Mouse (Mus musculus) MEL (cell line): ENCODE results near the gene Spata2. TPM values are rescaled to one million over a fixed set of nuclear protein-coding genes. Genes with fewer than 3 reads are reported as not detected.

Source experiments
- DNase-seq: peaks from one replicate; pipeline ENCODE4 v3.0.0; 2011; ENCODE audit warnings: low read depth, low spot score
- H3K27ac ChIP-seq: 2 replicates; pipeline ENCODE4 v1.5.1; 2012; ENCODE audit warnings: low read depth, mild to moderate bottlenecking, control low read depth, low read length, moderate library complexity; ENCODE audit not compliant: control insufficient read depth
- H3K27me3 ChIP-seq, 2 experiments: fragments of 150-350 bp in 1 of 2; sonication (generic) in 1 of 2; 2 replicates each; pipeline ENCODE4 v1.6.1; 2012; ENCODE audit warnings: low read length in 2 of 2, mild to moderate bottlenecking in 2 of 2, improper control_type of control experiment in 1 of 2, moderate library complexity in 1 of 2; ENCODE audit not compliant: insufficient read depth in 2 of 2, control insufficient read depth in 1 of 2
- H3K36me3 ChIP-seq, 2 experiments: 2 replicates each; pipeline ENCODE4 v1.6.1; 2012 to 2014; ENCODE audit warnings: low read length in 2 of 2, improper control_type of control experiment in 1 of 2, inconsistent platforms in 1 of 2, mild to moderate bottlenecking in 1 of 2; ENCODE audit not compliant: insufficient read depth in 2 of 2, control insufficient read depth in 1 of 2
- H3K4me1 ChIP-seq, 2 experiments: fragments of 150-350 bp in 1 of 2; sonication (generic) in 1 of 2; 2 replicates each; pipeline ENCODE4 v1.6.1; 2012; ENCODE audit warnings: low read length in 2 of 2, improper control_type of control experiment in 1 of 2, mild to moderate bottlenecking in 1 of 2; ENCODE audit not compliant: insufficient read depth in 2 of 2, control insufficient read depth in 1 of 2
- H3K4me3 ChIP-seq, 2 experiments: fragments of 150-350 bp in 1 of 2; sonication (generic) in 1 of 2; 2 replicates each; pipeline ENCODE4 v1.5.1; 2012; ENCODE audit warnings: low read depth in 2 of 2, low read length in 2 of 2, mild to moderate bottlenecking in 2 of 2, moderate library complexity in 2 of 2, control low read depth in 1 of 2, improper control_type of control experiment in 1 of 2; ENCODE audit not compliant: control insufficient read depth in 1 of 2, insufficient read depth in 1 of 2
- H3K79me2 ChIP-seq: 2 replicates; pipeline ENCODE4 v1.6.1; 2012; ENCODE audit warnings: mild to moderate bottlenecking, low read length, moderate library complexity; ENCODE audit not compliant: control insufficient read depth, poor library complexity, insufficient read depth
- H3K9ac ChIP-seq: 2 replicates; pipeline ENCODE4 v1.6.1; 2012; ENCODE audit warnings: low read depth, mild to moderate bottlenecking, control low read depth, low read length, moderate library complexity; ENCODE audit not compliant: control insufficient read depth, poor library complexity, severe bottlenecking
- H3K9me3 ChIP-seq: fragments of 150-350 bp; sonication (generic); replicated peaks from 2 replicates; pipeline ENCODE4 v1.6.1; 2012; ENCODE audit warnings: mild to moderate bottlenecking, low read length, improper control_type of control experiment, moderate library complexity; ENCODE audit not compliant: insufficient read depth
- BHLHE40 ChIP-seq: IDR thresholded peaks from 2 replicates; pipeline ENCODE4 v1.6.1; 2012; ENCODE audit warnings: low read depth, mild to moderate bottlenecking, inconsistent platforms, low read length, improper control_type of control experiment, borderline replicate concordance
- CHD1 ChIP-seq: IDR thresholded peaks from 2 replicates; pipeline ENCODE4 v1.6.1; 2012; ENCODE audit warnings: low read depth, mild to moderate bottlenecking, inconsistent platforms, low read length, improper control_type of control experiment
- CHD2 ChIP-seq: IDR thresholded peaks from 2 replicates; pipeline ENCODE4 v1.6.1; 2011; ENCODE audit warnings: low read length, improper control_type of control experiment
- CTCF ChIP-seq, 3 experiments: IDR thresholded peaks in 2 of 3; conservative IDR thresholded peaks in 1 of 3; 2 replicates each; pipeline ENCODE4 v1.5.1; 2011 to 2012; ENCODE audit warnings: low read length in 3 of 3, low read depth in 2 of 3, mild to moderate bottlenecking in 2 of 3, improper control_type of control experiment in 1 of 3, inconsistent platforms in 1 of 3, mixed read lengths in 1 of 3, moderate library complexity in 1 of 3; ENCODE audit not compliant: control insufficient read depth in 1 of 3, insufficient read depth in 1 of 3, poor library complexity in 1 of 3, severe bottlenecking in 1 of 3
- EP300 ChIP-seq, 2 experiments: IDR thresholded peaks; 2 replicates each; pipeline ENCODE4 v1.6.1; 2011; ENCODE audit warnings: improper control_type of control experiment in 2 of 2, low read length in 2 of 2, low read depth in 1 of 2, mild to moderate bottlenecking in 1 of 2
- ETS1 ChIP-seq: IDR thresholded peaks from 2 replicates; pipeline ENCODE4 v1.6.1; 2012; ENCODE audit warnings: low read depth, mild to moderate bottlenecking, inconsistent platforms, low read length, improper control_type of control experiment, moderate library complexity
- GABPA ChIP-seq: IDR thresholded peaks from 2 replicates; pipeline ENCODE4 v1.6.1; 2012; ENCODE audit warnings: low read depth, mild to moderate bottlenecking, inconsistent platforms, low read length, improper control_type of control experiment, moderate library complexity
- HCFC1 ChIP-seq: IDR thresholded peaks from 2 replicates; pipeline ENCODE4 v1.6.1; 2012; ENCODE audit warnings: low read depth, mild to moderate bottlenecking, inconsistent platforms, low read length, improper control_type of control experiment, moderate library complexity
- MAZ ChIP-seq: IDR thresholded peaks from 2 replicates; pipeline ENCODE4 v1.6.1; 2012; ENCODE audit warnings: low read depth, mild to moderate bottlenecking, inconsistent platforms, low read length, improper control_type of control experiment
- MXI1 ChIP-seq: IDR thresholded peaks from 2 replicates; pipeline ENCODE4 v1.6.1; 2011; ENCODE audit warnings: mild to moderate bottlenecking, low read depth, low read length, improper control_type of control experiment
- NELFE ChIP-seq: IDR thresholded peaks from 2 replicates; pipeline ENCODE4 v1.6.1; 2011; ENCODE audit warnings: low read depth, low read length, improper control_type of control experiment
- POLR2AphosphoS5 ChIP-seq: IDR thresholded peaks from 2 replicates; pipeline ENCODE4 v1.6.1; 2012; ENCODE audit warnings: low read depth, borderline replicate concordance, mild to moderate bottlenecking, inconsistent platforms, low read length, moderate library complexity, mixed read lengths
- RAD21 ChIP-seq: IDR thresholded peaks from 2 replicates; pipeline ENCODE4 v1.6.1; 2011; ENCODE audit warnings: mild to moderate bottlenecking, low read depth, low read length, improper control_type of control experiment
- TAL1 ChIP-seq: IDR thresholded peaks from 2 replicates; pipeline ENCODE4 v1.6.1; 2012; ENCODE audit warnings: mild to moderate bottlenecking, inconsistent platforms, low read length, moderate library complexity, mixed read lengths
- ZMIZ1 ChIP-seq: IDR thresholded peaks from 2 replicates; pipeline ENCODE4 v1.6.1; 2012; ENCODE audit warnings: low read depth, mild to moderate bottlenecking, inconsistent platforms, low read length, improper control_type of control experiment, moderate library complexity
- polyA plus RNA-seq, 2 experiments: library from polyadenylated mRNA; stranded (reverse) in 1 of 2; unstranded in 1 of 2; fragments of >175 nt in 1 of 2; fragments of >200 nt in 1 of 2; gene quantifications; 2 replicates each; pipeline versions ENCODE4 v1.2.1 to v1.2.4; 2012; ENCODE audit warnings: low replicate concordance in 2 of 2, low read depth in 1 of 2; ENCODE audit not compliant: insufficient read length in 2 of 2, insufficient read depth in 1 of 2, missing spikeins in 1 of 2
- total RNA-seq: library from RNA; depleted of rRNA; stranded (reverse); fragments of 300-350 nt; gene quantifications from 2 replicates; pipeline ENCODE4 v1.2.3, GENCODE M21; 2012

Spata2 gene
- total and polyA plus RNA-seq, 3 experiments = 9.4 to 33.5 TPM; not detected in 1

DNA sequence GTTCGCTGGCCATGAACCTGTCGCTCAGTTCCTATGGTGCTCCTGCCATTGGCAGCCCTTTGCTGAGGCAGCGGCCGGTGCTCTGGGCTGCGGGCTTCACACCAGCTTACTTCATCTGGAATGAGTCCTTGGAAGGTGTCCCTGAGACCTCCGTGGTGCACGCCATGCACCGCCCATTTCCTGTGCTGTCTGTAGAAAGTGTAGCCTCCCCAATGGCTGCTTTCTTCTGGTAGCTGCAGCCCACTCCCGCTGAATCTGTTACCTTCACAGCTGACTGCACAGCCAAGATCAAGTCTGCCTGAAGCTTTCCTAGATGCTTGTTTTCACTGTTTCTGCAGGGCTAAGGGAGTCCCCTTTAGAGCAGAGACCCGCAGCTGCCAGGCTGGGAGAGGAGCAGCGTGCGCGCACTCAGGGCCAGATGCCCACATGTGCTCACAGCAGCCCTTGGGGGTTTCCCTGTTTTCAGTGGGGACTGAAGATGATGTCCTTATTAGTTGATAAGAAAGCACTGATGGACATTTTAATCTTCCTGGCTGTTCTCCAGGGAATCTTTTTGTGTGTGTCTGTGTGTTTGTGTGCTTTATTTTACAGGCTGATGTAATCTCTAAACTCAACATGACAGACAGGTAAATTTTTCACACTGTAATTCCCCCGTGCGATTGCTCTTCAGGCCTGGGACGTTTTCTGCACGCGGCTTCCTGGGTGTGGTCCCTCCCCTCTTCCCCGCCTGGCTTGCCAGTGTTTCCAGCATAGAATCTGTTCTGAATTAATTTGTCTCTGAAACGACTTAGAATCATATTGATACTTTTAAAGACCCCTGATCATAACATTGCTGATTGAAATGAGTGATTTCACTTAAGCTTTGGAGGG lies 46.5 kb downstream of the Spata2 start:
- no peak overlapping the region for H3K27ac ChIP-seq
- H3K79me2 ChIP-seq = no peaks in the 10 kb centered on the region
- TF ChIP-seq HCFC1 (no peak), CHD2 (no peak), POLR2AphosphoS5 (no peak), RAD21 (no peak)
- no peaks in the 10 kb centered on the region for H3K27me3 ChIP-seq
- no peaks in the 10 kb centered on the region for H3K9me3 ChIP-seq
- H3K4me3 ChIP-seq = no peak overlapping the region
- no peaks in the 10 kb centered on the region for H3K4me1 ChIP-seq
- DNase-seq = no peak
- H3K9ac ChIP-seq = no peak overlapping the region
- H3K36me3 ChIP-seq = peaks cover 0 to 15% of the 10 kb centered on the region in 2 experiments; a peak in 2 of 4 replicates

GRCm38 (mm10) chr2:167443411-167444193 lies 49.1 kb downstream of the Spata2 start:
- H3K36me3 ChIP-seq = peaks cover 0 to 25% of the 10 kb centered on the region in 2 experiments; a peak in 2 of 4 replicates
- no peaks in the 10 kb centered on the region for H3K79me2 ChIP-seq
- no peak overlapping the region for H3K9ac ChIP-seq
- H3K4me1 ChIP-seq = no peaks in the 10 kb centered on the region
- TF ChIP-seq BHLHE40 (no peak), CHD1 (no peak), GABPA (no peak), CHD2 (no peak), ETS1 (no peak), MXI1 (no peak), EP300 (IDR thresholded peaks at IDR 0.05; ENCODE audit: low read depth in 1 of 2, low read length in 2 of 2) (no peak), TAL1 (no peak), ZMIZ1 (no peak), NELFE (no peak), CTCF (IDR thresholded peaks at IDR 0.05 in 2 of 3, conservative IDR thresholded peaks at IDR 0.05 in 1 of 3; ENCODE audit: control insufficient read depth in 1 of 3, insufficient read depth in 1 of 3, low read depth in 2 of 3, low read length in 3 of 3, poor library complexity in 1 of 3, severe bottlenecking in 1 of 3) (no peak), MAZ (no peak)
- no peak for DNase-seq
- no peak overlapping the region for H3K4me3 ChIP-seq
- no peaks in the 10 kb centered on the region for H3K9me3 ChIP-seq
- H3K27ac ChIP-seq = no peak overlapping the region
- H3K27me3 ChIP-seq = no peaks in the 10 kb centered on the region
